Mouse (Mus musculus) embryonic facial prominence, embryonic 11.5 days (tissue): ENCODE data around the gene Ap2m1. TPM values are rescaled to one million over a fixed set of nuclear protein-coding genes. Genes with fewer than 3 reads are reported as not detected.

ENCODE experiments used
- ATAC-seq: fragments of 200-750 bp; cut with Nextera tagmentation; replicated peaks from 2 replicates; pipeline ENCODE4 v1.8.0; 2017; ENCODE audit warnings: low read depth; ENCODE audit not compliant: insufficient number of reproducible peaks, low FRiP score, low TSS enrichment
- DNase-seq: peaks from one replicate; pipeline ENCODE4 v3.0.0-alpha.2; 2015; ENCODE audit warnings: low spot score
- H3K27ac ChIP-seq: fragments of 300-500 bp; sonication (generic); replicated peaks from 2 replicates; pipeline ENCODE4 v1.5.1; 2014; ENCODE audit warnings: mild to moderate bottlenecking, low read depth, low read length, control low read depth
- H3K27me3 ChIP-seq: fragments of 300-500 bp; sonication (generic); 2 replicates; pipeline ENCODE4 v1.6.1; 2014; ENCODE audit warnings: mild to moderate bottlenecking, low read length, moderate library complexity, mixed read lengths; ENCODE audit not compliant: control insufficient read depth, insufficient read depth
- H3K36me3 ChIP-seq: fragments of 300-500 bp; sonication (generic); replicated peaks from 2 replicates; pipeline ENCODE4 v1.6.1; 2014; ENCODE audit warnings: low read depth, mild to moderate bottlenecking, low read length, moderate library complexity, mixed read lengths; ENCODE audit not compliant: control insufficient read depth, insufficient read depth
- H3K4me1 ChIP-seq: fragments of 300-500 bp; sonication (generic); 2 replicates; pipeline ENCODE4 v1.6.1; 2014; ENCODE audit warnings: low read length, mixed read lengths; ENCODE audit not compliant: control insufficient read depth, insufficient read depth
- H3K4me2 ChIP-seq: fragments of 300-500 bp; sonication (generic); 2 replicates; pipeline ENCODE4 v1.6.1; 2014; ENCODE audit warnings: low read depth, mild to moderate bottlenecking, control low read depth, low read length, moderate library complexity
- H3K4me3 ChIP-seq: fragments of 300-500 bp; sonication (generic); 2 replicates; pipeline ENCODE4 v1.5.1; 2014; ENCODE audit warnings: low read depth, low read length, control low read depth
- H3K9ac ChIP-seq: fragments of 300-500 bp; sonication (generic); replicated peaks from 2 replicates; pipeline ENCODE4 v1.6.1; 2014; ENCODE audit warnings: mild to moderate bottlenecking, control low read depth, low read length
- H3K9me3 ChIP-seq: fragments of 300-500 bp; sonication (generic); replicated peaks from 2 replicates; pipeline ENCODE4 v1.6.1; 2016; ENCODE audit warnings: mild to moderate bottlenecking, low read length, inconsistent platforms, mixed read lengths; ENCODE audit not compliant: control insufficient read depth
- WGBS: fragments of 180-500 bp; shearing (Covaris S2); extraction: QIAGEN DNeasy Blood & Tissue Kit; methylation state at CpG from one replicate; pipeline ENCODE4 v1.1.7; 2014; 5-methylcytosine and 5-hydroxymethylcytosine counted together
- polyA plus RNA-seq: library from polyadenylated mRNA; unstranded; fragments of >200 nt; fragmentation: Nextera tagmentation; extraction: Ambion mirVana; gene quantifications from 2 replicates; pipeline ENCODE4 v1.2.1, GENCODE M21; 2014

The Ap2m1 gene
- polyA plus RNA-seq, 1 experiment from 2014 or later = 756 TPM

GRCm38 (mm10) chr16:20548096-20548948 is 13.0 kb downstream of the Ap2m1 start, which contains the start of gene Abcf3:
TSS of gene Abcf3 (plus strand) at chr16:20548577.
- Histone ChIP-seq H3K4me1 (no peaks in the 10 kb centered on the region), H3K9ac (peak within 1 kb of the TSS; percentile 69), H3K27ac (peak within 1 kb of the TSS; percentile 67; the same call in 1 of the 2 replicates), H3K4me2 (peak within 1 kb of the TSS; percentile 70), H3K4me3 (peak within 1 kb of the TSS; percentile 60), H3K36me3 (peaks cover 17% of the 10 kb centered on the region), H3K27me3 (no peaks in the 10 kb centered on the region), H3K9me3 (no peaks in the 10 kb centered on the region)
- WGBS = under 1% methylated on average over 56 of the region's 56 CpGs
- ATAC-seq (peak; percentile 98), DNase-seq (peak; percentile 100)

GRCm38 (mm10) chr16:20549161-20549560 is 13.9 kb downstream of the Ap2m1 start:
- no peak overlapping the region for H3K27ac ChIP-seq
- H3K4me1 ChIP-seq = no peaks in the 10 kb centered on the region
- DNase-seq (no peak), ATAC-seq (no peak)
- no peaks in the 10 kb centered on the region for H3K27me3 ChIP-seq
- no peaks in the 10 kb centered on the region for H3K9me3 ChIP-seq
- WGBS = 52% methylated on average over 9 of the region's 9 CpGs
- peak overlapping the region; percentile 60 for H3K4me3 ChIP-seq
- H3K4me2 ChIP-seq = peak overlapping the region; percentile 50
- H3K9ac ChIP-seq = peak overlapping the region; percentile 69
- H3K36me3 ChIP-seq = peaks cover 18% of the 10 kb centered on the region

- no peak overlapping the region for H3K9ac ChIP-seq
- no peak for DNase-seq
- H3K36me3 ChIP-seq = peaks cover 15% of the 10 kb centered on the region
- no peak overlapping the region for H3K27ac ChIP-seq
- H3K4me2 ChIP-seq = no peak overlapping the region
- WGBS = 94% methylated on average over 5 of the region's 5 CpGs
- no peak for ATAC-seq
- H3K4me3 ChIP-seq = no peak overlapping the region
- H3K4me1 ChIP-seq = no peaks in the 10 kb centered on the region
- H3K9me3 ChIP-seq = no peaks in the 10 kb centered on the region
- H3K27me3 ChIP-seq = no peaks in the 10 kb centered on the region
Observed at GRCm38 (mm10) chr16:20551691-20552090, 16.4 kb downstream of the Ap2m1 start.

GRCm38 (mm10) chr16:20552594-20552993 is 17.3 kb downstream of the Ap2m1 start:
- Histone ChIP-seq H3K4me2 (no peak overlapping the region), H3K36me3 (peaks cover 15% of the 10 kb centered on the region), H3K9me3 (no peaks in the 10 kb centered on the region), H3K27me3 (no peaks in the 10 kb centered on the region), H3K4me1 (no peaks in the 10 kb centered on the region), H3K4me3 (no peak overlapping the region), H3K9ac (no peak overlapping the region), H3K27ac (no peak overlapping the region)
- no peak for DNase-seq
- ATAC-seq = no peak
- 97% methylated on average over 1 of the region's 1 CpGs for WGBS

- ATAC-seq (no peak), DNase-seq (no peak)
- Histone ChIP-seq H3K4me2 (no peak overlapping the region; the same call in 1 of the 2 replicates), H3K9ac (no peak overlapping the region), H3K36me3 (peaks cover 15% of the 10 kb centered on the region), H3K4me1 (no peaks in the 10 kb centered on the region), H3K27me3 (no peaks in the 10 kb centered on the region), H3K4me3 (no peak overlapping the region), H3K27ac (no peak overlapping the region), H3K9me3 (no peaks in the 10 kb centered on the region)
- WGBS = 86% methylated on average over 6 of the region's 6 CpGs
Observed at GRCm38 (mm10) chr16:20555000-20555399, 19.7 kb downstream of the Ap2m1 start.

GRCm38 (mm10) chr16:20557381-20557780 is 22.1 kb downstream of the Ap2m1 start:
- Histone ChIP-seq H3K9ac (no peak overlapping the region), H3K27me3 (no peaks in the 10 kb centered on the region), H3K27ac (no peak overlapping the region), H3K9me3 (no peaks in the 10 kb centered on the region), H3K4me1 (no peaks in the 10 kb centered on the region), H3K4me2 (no peak overlapping the region), H3K4me3 (no peak overlapping the region), H3K36me3 (peaks cover 13% of the 10 kb centered on the region)
- WGBS = 73% methylated on average over 7 of the region's 7 CpGs
- no peak for DNase-seq
- ATAC-seq = no peak

GRCm38 (mm10) chr16:20565075-20565474 is 29.8 kb downstream of the Ap2m1 start:
- no peak overlapping the region for H3K27ac ChIP-seq
- 85% methylated on average over 1 of the region's 1 CpGs for WGBS
- H3K36me3 ChIP-seq = peaks cover 7% of the 10 kb centered on the region
- H3K4me1 ChIP-seq = no peaks in the 10 kb centered on the region
- no peak for DNase-seq
- H3K4me3 ChIP-seq = no peak overlapping the region
- H3K4me2 ChIP-seq = no peak overlapping the region
- H3K27me3 ChIP-seq = no peaks in the 10 kb centered on the region
- H3K9ac ChIP-seq = no peak overlapping the region
- no peaks in the 10 kb centered on the region for H3K9me3 ChIP-seq
- no peak for ATAC-seq

GRCm38 (mm10) chr16:20589366-20589938 is 54.2 kb downstream of the Ap2m1 start, which contains the start of gene Vwa5b2:
TSS of gene Vwa5b2 (plus strand) at chr16:20589471.
- no peaks in the 10 kb centered on the region for H3K36me3 ChIP-seq
- H3K27ac ChIP-seq = no peak within 1 kb of the TSS
- DNase-seq = no peak
- peak within 1 kb of the TSS; percentile 42 for H3K4me3 ChIP-seq
- peaks cover 38% of the 10 kb centered on the region for H3K27me3 ChIP-seq
- 0 out of 2 replicates have a peak, but pooled peaks cover 3% of the 10 kb centered on the region for H3K4me1 ChIP-seq
- peak within 1 kb of the TSS; percentile 89 for H3K4me2 ChIP-seq
- H3K9me3 ChIP-seq = no peaks in the 10 kb centered on the region
- ATAC-seq = peak; percentile 55
- peak within 1 kb of the TSS; percentile 40 for H3K9ac ChIP-seq
- under 1% methylated on average over 24 of the region's 24 CpGs for WGBS
